Mouse (Mus musculus) forebrain, postnatal 0 days (tissue): Measurements from ENCODE around the gene Tenm4. TPM values are rescaled to one million over a fixed set of nuclear protein-coding genes. Genes with fewer than 3 reads are reported as not detected.
"Not testable (repeated sequence)": the region's sequence is repeated elsewhere in the genome, so short reads cannot be mapped to it uniquely, and the experiment has no call there.

ENCODE experiments used
- ATAC-seq: fragments of 200-750 bp; cut with Nextera tagmentation; 2 replicates; pipeline ENCODE4 v1.8.0; 2017; ENCODE audit warnings: mild to moderate bottlenecking, moderate library complexity
- DNase-seq: peaks from one replicate; pipeline ENCODE4 v3.0.0-alpha.2; 2015
- H3K27ac ChIP-seq: fragments of 300-500 bp; sonication (generic); 2 replicates; pipeline ENCODE4 v1.5.1; 2014; ENCODE audit warnings: low read depth, mild to moderate bottlenecking, antibody characterized with exemption, low read length, moderate library complexity, mixed read lengths
- H3K27me3 ChIP-seq: fragments of 300-500 bp; sonication (generic); 2 replicates; pipeline ENCODE4 v1.6.1; 2014; ENCODE audit warnings: mild to moderate bottlenecking, low read length, mixed read lengths; ENCODE audit not compliant: insufficient read depth
- H3K36me3 ChIP-seq: fragments of 300-500 bp; sonication (generic); 2 replicates; pipeline ENCODE4 v1.6.1; 2014; ENCODE audit warnings: mild to moderate bottlenecking, moderate library complexity; ENCODE audit not compliant: insufficient read depth
- H3K4me1 ChIP-seq: fragments of 300-500 bp; sonication (generic); 2 replicates; pipeline ENCODE4 v1.6.1; 2014; ENCODE audit warnings: antibody characterized with exemption; ENCODE audit not compliant: insufficient read depth
- H3K4me2 ChIP-seq: fragments of 300-500 bp; sonication (generic); 2 replicates; pipeline ENCODE4 v1.6.1; 2014; ENCODE audit warnings: low read depth, mild to moderate bottlenecking, moderate library complexity
- H3K4me3 ChIP-seq: fragments of 300-500 bp; sonication (generic); 2 replicates; pipeline ENCODE4 v1.5.1; 2014; ENCODE audit warnings: low read depth, low read length, mixed read lengths
- H3K9ac ChIP-seq: fragments of 300-500 bp; sonication (generic); 2 replicates; pipeline ENCODE4 v1.6.1; 2014; ENCODE audit warnings: mild to moderate bottlenecking
- H3K9me3 ChIP-seq: fragments of 300-500 bp; sonication (generic); 2 replicates; pipeline ENCODE4 v1.6.1; 2016; ENCODE audit warnings: low read length
- CTCF ChIP-seq: sonication (generic); IDR thresholded peaks from 2 replicates; pipeline ENCODE4 v1.5.1; 2016; ENCODE audit warnings: antibody characterized with exemption, control low read depth, low read depth
- WGBS: fragments of 180-500 bp; shearing (Covaris S2); extraction: QIAGEN DNeasy Blood & Tissue Kit; methylation state at CpG from one replicate; pipeline ENCODE4 v1.1.7; 2014; 5-methylcytosine and 5-hydroxymethylcytosine counted together
- polyA plus RNA-seq: library from polyadenylated mRNA; unstranded; fragments of >200 nt; fragmentation: Nextera tagmentation; extraction: Ambion mirVana; gene quantifications from 2 replicates; pipeline ENCODE4 v1.2.1, GENCODE M21; 2015
- total RNA-seq: library from RNA; depleted of rRNA; stranded (reverse); fragments of >200 nt; gene quantifications from 2 replicates; pipeline ENCODE4 v1.2.3, GENCODE M21; 2014

Gene Tenm4
- total and polyA plus RNA-seq, 2 experiments from 2014 or later: 50.6 to 69.5 TPM

DNA sequence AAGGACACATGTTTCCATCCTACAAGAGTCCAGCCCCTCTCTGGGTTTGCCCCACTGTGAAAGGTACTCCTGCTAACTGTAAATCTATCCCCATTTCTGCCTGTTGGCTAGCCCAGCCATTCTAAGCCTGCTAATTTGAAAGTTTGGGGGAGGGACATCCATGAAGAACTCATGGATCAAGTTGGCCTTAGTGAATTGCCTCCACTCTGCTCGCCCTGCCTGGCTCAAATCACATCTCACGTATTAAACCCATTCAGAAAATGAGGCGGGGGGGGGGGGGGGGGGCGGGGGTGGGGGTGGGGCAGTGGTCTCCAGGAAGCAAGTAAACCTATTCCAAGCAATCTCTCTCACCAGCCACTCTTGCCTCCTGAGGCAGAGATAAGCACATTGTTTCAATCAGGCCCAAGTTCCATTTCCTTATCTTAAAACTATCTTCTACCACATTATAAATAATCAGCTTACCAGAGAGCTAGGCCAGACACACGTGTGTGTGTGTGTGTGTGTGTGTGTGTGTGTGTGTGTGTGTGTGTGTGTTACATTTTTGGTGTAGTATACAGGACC, 429.4 kb downstream of the Tenm4 start:
- Histone ChIP-seq H3K4me1 (no peaks in the 10 kb centered on the region), H3K4me2 (no peak overlapping the region), H3K27me3 (no peaks in the 10 kb centered on the region), H3K27ac (no peak overlapping the region), H3K4me3 (no peak overlapping the region), H3K36me3 (peaks cover 3% of the 10 kb centered on the region; the same call in 1 of the 2 replicates), H3K9me3 (no peaks in the 10 kb centered on the region), H3K9ac (no peak overlapping the region)
- WGBS: 48% methylated on average over 5 of the region's 5 CpGs
- no peak for ATAC-seq
- DNase-seq: no peak
- no peak for TF ChIP-seq CTCF

DNA sequence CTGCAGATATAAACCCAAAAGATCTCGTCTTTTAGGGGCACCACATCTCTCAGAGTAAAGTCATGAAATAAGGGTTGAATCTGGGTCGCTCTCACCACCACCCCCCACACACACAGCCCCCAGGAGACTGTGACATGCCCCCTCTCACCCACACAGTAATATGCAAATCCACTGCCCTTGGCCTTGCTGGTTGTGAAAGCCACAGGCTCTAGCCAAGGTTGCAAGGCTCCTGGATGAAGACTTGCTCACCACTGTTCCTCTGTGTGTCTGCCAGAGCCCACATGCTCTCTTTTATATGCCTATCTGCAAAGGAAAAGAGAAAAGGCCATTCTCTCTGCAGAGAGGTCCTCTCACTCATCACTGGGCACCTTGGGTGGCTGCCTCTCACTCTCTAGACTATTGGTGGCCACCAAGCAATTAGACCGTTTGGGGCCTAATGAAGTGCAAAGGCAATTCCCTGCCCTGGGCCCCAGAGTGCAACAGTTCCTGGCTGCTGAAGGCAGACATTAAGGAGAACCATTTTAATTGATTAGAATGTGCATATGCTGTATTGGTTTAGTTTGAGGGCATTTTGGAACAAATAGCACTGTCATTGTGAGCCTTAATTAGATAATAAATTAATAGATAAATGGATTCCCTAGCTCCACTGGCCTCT, 433.2 kb downstream of the Tenm4 start:
- Histone ChIP-seq H3K27me3 (no peaks in the 10 kb centered on the region), H3K27ac (no peak overlapping the region), H3K36me3 (peaks cover 3% of the 10 kb centered on the region; the same call in 1 of the 2 replicates), H3K9me3 (no peaks in the 10 kb centered on the region), H3K4me1 (no peaks in the 10 kb centered on the region), H3K4me2 (no peak overlapping the region), H3K4me3 (no peak overlapping the region), H3K9ac (no peak overlapping the region)
- ATAC-seq (no peak), DNase-seq (no peak)
- TF ChIP-seq CTCF: no peak
- WGBS: 54% methylated on average over 3 of the region's 3 CpGs

DNA sequence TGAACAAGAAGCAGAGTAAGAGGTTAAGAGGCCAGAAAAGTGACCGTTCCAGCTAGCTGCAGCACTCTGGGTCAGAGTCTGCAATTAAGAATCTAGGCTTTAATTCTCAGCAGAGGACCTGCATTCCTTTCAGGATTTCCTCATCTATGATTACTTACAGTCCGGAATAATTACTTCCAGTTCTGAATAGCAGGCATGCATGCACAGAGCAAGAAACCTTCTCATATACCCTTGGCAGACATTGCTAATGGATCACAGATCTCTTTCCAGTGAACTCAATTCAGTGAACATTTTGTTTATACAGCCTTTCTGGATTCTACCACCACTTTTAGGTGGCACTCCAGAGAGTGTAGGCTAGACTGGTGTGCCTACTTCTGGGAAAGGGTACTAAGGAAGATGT, 434.3 kb downstream of the Tenm4 start:
- Histone ChIP-seq H3K27ac (no peak overlapping the region), H3K4me2 (no peak overlapping the region), H3K9me3 (no peaks in the 10 kb centered on the region), H3K4me3 (no peak overlapping the region), H3K27me3 (no peaks in the 10 kb centered on the region), H3K4me1 (no peaks in the 10 kb centered on the region), H3K9ac (no peak overlapping the region), H3K36me3 (no peaks in the 10 kb centered on the region)
- DNase-seq (no peak), ATAC-seq (no peak)
- no peak for TF ChIP-seq CTCF
- WGBS: 30% methylated on average over 2 of the region's 2 CpGs

- WGBS: 64% methylated on average over 10 of the region's 10 CpGs
- H3K4me3 ChIP-seq: no peak overlapping the region
- no peaks in the 10 kb centered on the region for H3K36me3 ChIP-seq
- no peaks in the 10 kb centered on the region for H3K4me1 ChIP-seq
- no peak overlapping the region for H3K4me2 ChIP-seq
- H3K27me3 ChIP-seq: no peaks in the 10 kb centered on the region
- ATAC-seq (no peak), DNase-seq (no peak)
- no peak overlapping the region for H3K9ac ChIP-seq
- H3K27ac ChIP-seq: no peak overlapping the region
- no peak for TF ChIP-seq CTCF
- no peaks in the 10 kb centered on the region for H3K9me3 ChIP-seq
Observed at GRCm38 (mm10) chr7:96609854-96610586, 439.0 kb downstream of the Tenm4 start.

DNA sequence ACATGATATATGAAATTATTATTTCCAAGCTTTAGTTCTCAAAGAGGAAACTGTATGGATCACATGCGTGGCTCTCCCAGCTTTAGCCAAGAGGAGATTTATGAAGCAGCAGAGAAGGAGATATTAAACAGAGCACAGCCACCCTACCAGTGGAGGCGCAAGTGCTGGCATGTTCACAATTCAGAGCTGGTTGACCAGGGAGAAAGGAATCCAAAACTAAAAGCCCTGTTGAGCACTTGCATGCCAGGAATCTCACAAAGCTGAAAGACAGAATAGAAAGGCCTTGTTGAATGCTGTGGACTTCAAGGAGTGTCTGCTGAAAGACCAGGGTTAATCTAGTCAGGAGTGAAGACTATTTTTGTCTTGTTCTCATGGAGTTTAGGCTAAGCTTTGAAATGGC, 446.3 kb downstream of the Tenm4 start:
- H3K9ac ChIP-seq: no peak overlapping the region
- no peak for DNase-seq
- no peaks in the 10 kb centered on the region for H3K4me1 ChIP-seq
- no peaks in the 10 kb centered on the region for H3K9me3 ChIP-seq
- no peaks in the 10 kb centered on the region for H3K27me3 ChIP-seq
- ATAC-seq: no peak
- H3K4me2 ChIP-seq: no peak overlapping the region
- H3K4me3 ChIP-seq: no peak overlapping the region
- no peak for TF ChIP-seq CTCF
- 78% methylated on average over 2 of the region's 2 CpGs for WGBS
- H3K27ac ChIP-seq: no peak overlapping the region
- no peaks in the 10 kb centered on the region; the same call in 1 of the 2 replicates for H3K36me3 ChIP-seq

DNA sequence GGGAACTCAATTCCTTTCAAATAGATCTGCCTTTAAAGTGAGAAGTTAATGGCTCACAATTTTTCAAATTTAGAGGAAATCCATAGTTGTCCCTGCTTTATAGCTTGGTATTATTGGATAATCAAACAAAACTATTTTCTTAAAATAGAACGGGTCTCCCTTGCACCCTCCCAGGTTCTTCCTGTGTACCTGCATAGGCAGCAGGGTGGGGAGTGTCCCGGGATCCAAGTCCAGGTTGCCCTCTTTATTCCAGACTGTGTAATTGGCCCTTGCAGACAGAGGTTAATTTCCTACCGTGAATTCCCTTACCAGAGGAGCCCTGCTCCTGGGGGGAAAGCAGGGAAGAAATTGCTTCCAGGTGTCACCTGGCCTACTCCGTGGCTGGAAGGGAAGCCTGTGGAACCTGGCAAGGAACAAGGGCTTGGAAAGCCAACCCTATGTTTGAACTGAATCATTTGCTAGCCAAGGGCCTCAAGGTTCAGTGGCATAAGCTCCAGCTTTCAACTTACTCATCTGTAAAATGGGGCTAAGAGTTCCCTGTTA, 449.0 kb downstream of the Tenm4 start:
- no peak overlapping the region for H3K4me2 ChIP-seq
- no peak for TF ChIP-seq CTCF
- no peak for ATAC-seq
- WGBS: 83% methylated on average over 4 of the region's 4 CpGs
- H3K9ac ChIP-seq: no peak overlapping the region
- no peak overlapping the region for H3K27ac ChIP-seq
- H3K9me3 ChIP-seq: no peaks in the 10 kb centered on the region
- no peaks in the 10 kb centered on the region for H3K4me1 ChIP-seq
- no peak overlapping the region for H3K4me3 ChIP-seq
- H3K36me3 ChIP-seq: no peaks in the 10 kb centered on the region; the same call in 1 of the 2 replicates
- no peak for DNase-seq
- H3K27me3 ChIP-seq: no peaks in the 10 kb centered on the region

- DNase-seq: no peak
- Histone ChIP-seq H3K27me3 (no peaks in the 10 kb centered on the region), H3K36me3 (no peaks in the 10 kb centered on the region; the same call in 1 of the 2 replicates), H3K4me3 (no peak overlapping the region), H3K27ac (no peak overlapping the region), H3K4me2 (no peak overlapping the region), H3K9ac (no peak overlapping the region), H3K9me3 (no peaks in the 10 kb centered on the region), H3K4me1 (no peaks in the 10 kb centered on the region)
- WGBS: 92% methylated on average over 3 of the region's 3 CpGs
- ATAC-seq: no peak
- no peak for TF ChIP-seq CTCF
Observed at GRCm38 (mm10) chr7:96626338-96626737, 455.3 kb downstream of the Tenm4 start.

GRCm38 (mm10) chr7:96630551-96630950, 459.5 kb downstream of the Tenm4 start:
- H3K27ac ChIP-seq, H3K27me3 ChIP-seq, H3K9me3 ChIP-seq, H3K4me2 ChIP-seq, H3K36me3 ChIP-seq, H3K4me1 ChIP-seq, H3K4me3 ChIP-seq, H3K9ac ChIP-seq, DNase-seq, ATAC-seq: not testable (repeated sequence)
- 95% methylated on average over 9 of the region's 9 CpGs for WGBS
